Mouse (Mus musculus): Measurements from ENCODE around the gene Yeats4. TPM values are rescaled to one million over a fixed set of nuclear protein-coding genes. Genes with fewer than 3 reads are reported as not detected.

Yeats4 gene
- polyA plus RNA-seq (2012; rRNA removed; ENCODE audit: low replicate concordance): 15.1 and 24.0 TPM in 2 replicates

GRCm38 (mm10) chr10:117224102-117224990 is at the start of gene Yeats4:
TSS of gene Yeats4 (minus strand) at chr10:117224507.

GRCm38 (mm10) chr10:117238603-117239002 is 14.3 kb upstream of the Yeats4 start, which contains the start of gene 9530003J23Rik:
TSS of gene 9530003J23Rik (minus strand) at chr10:117238703.

Other genes with a start within 250 kb of the Yeats4 start
- 0.17 and 1.3 TPM in 2 replicates for gene Best3, start 238.2 kb downstream of the Yeats4 start, polyA plus RNA-seq (2012; rRNA removed; ENCODE audit: low replicate concordance)
- gene Lrrc10, start 179.2 kb downstream of the Yeats4 start, polyA plus RNA-seq (2012; rRNA removed; ENCODE audit: low replicate concordance): not detected in 2 replicates
- gene Cct2, start 160.7 kb downstream of the Yeats4 start, polyA plus RNA-seq (2012; rRNA removed; ENCODE audit: low replicate concordance): 39.4 and 67.8 TPM in 2 replicates
- gene Frs2, start 76.0 kb downstream of the Yeats4 start, polyA plus RNA-seq (2012; rRNA removed; ENCODE audit: low replicate concordance): 8.2 and 15.2 TPM in 2 replicates
- not detected in 2 replicates for gene 9530003J23Rik, start 14.2 kb upstream of the Yeats4 start, polyA plus RNA-seq (2012; rRNA removed; ENCODE audit: low replicate concordance)
- gene Lyz2, start 57.8 kb upstream of the Yeats4 start, polyA plus RNA-seq (2012; rRNA removed; ENCODE audit: low replicate concordance): 517 and 963 TPM in 2 replicates
- 53.1 and 111 TPM in 2 replicates for gene Lyz1, start 68.4 kb upstream of the Yeats4 start, polyA plus RNA-seq (2012; rRNA removed; ENCODE audit: low replicate concordance)
- 50.1 and 78.8 TPM in 2 replicates for gene Cpsf6, start 155.5 kb upstream of the Yeats4 start, polyA plus RNA-seq (2012; rRNA removed; ENCODE audit: low replicate concordance)

All from mammary gland, adult 2 months (tissue).